Mouse (Mus musculus): ENCODE data around the gene Plcd3. TPM values are rescaled to one million over a fixed set of nuclear protein-coding genes. Genes with fewer than 3 reads are reported as not detected.
A peak's percentile ranks its signal among the peaks of the same experiment; 100 is the strongest.

The Plcd3 gene
- total RNA-seq, 2 experiments from 2014 or later, result not detected

- 0 out of 2 replicates have a peak, but pooled peaks have one; percentile 4 for ATAC-seq (replicated peaks; ENCODE audit: low FRiP score, low TSS enrichment, poor library complexity, severe bottlenecking)
These were observed 526 bp upstream of the Plcd3 start for GRCm38 (mm10) chr11:103101866-103102501.

- ATAC-seq (replicated peaks; ENCODE audit: low FRiP score, low TSS enrichment, poor library complexity, severe bottlenecking), result no peak
These were observed 1.1 kb downstream of the Plcd3 start for GRCm38 (mm10) chr11:103100361-103100760.

GRCm38 (mm10) chr11:103099352-103099940 is 2.0 kb downstream of the Plcd3 start:
- no peak for ATAC-seq (replicated peaks; ENCODE audit: low FRiP score, low TSS enrichment, poor library complexity, severe bottlenecking)

GRCm38 (mm10) chr11:103098531-103099190 is 2.8 kb downstream of the Plcd3 start:
- ATAC-seq (replicated peaks; ENCODE audit: low FRiP score, low TSS enrichment, poor library complexity, severe bottlenecking), result no peak

- no peak for ATAC-seq (replicated peaks; ENCODE audit: low FRiP score, low TSS enrichment, poor library complexity, severe bottlenecking)
These were observed 4.2 kb downstream of the Plcd3 start for GRCm38 (mm10) chr11:103096979-103097894.

GRCm38 (mm10) chr11:103095801-103096200 is 5.7 kb downstream of the Plcd3 start:
- no peak for ATAC-seq (replicated peaks; ENCODE audit: low FRiP score, low TSS enrichment, poor library complexity, severe bottlenecking)

- no peak for ATAC-seq (replicated peaks; ENCODE audit: low FRiP score, low TSS enrichment, poor library complexity, severe bottlenecking)
These were observed 6.3 kb downstream of the Plcd3 start for GRCm38 (mm10) chr11:103095107-103095670.

- ATAC-seq (replicated peaks; ENCODE audit: low FRiP score, low TSS enrichment, poor library complexity, severe bottlenecking), result peak; percentile 23; the same call in 1 of the 2 replicates
These were observed 7.3 kb downstream of the Plcd3 start for GRCm38 (mm10) chr11:103093862-103094833.

- peak; percentile 29 for ATAC-seq (replicated peaks; ENCODE audit: low FRiP score, low TSS enrichment, poor library complexity, severe bottlenecking)
These were observed 8.2 kb downstream of the Plcd3 start for GRCm38 (mm10) chr11:103093306-103093705.

GRCm38 (mm10) chr11:103081631-103082030 is 19.8 kb downstream of the Plcd3 start:
- ATAC-seq (replicated peaks; ENCODE audit: low FRiP score, low TSS enrichment, poor library complexity, severe bottlenecking), result no peak

- peak; percentile 27; the same call in 1 of the 2 replicates for ATAC-seq (replicated peaks; ENCODE audit: low FRiP score, low TSS enrichment, poor library complexity, severe bottlenecking)
These were observed 21.0 kb downstream of the Plcd3 start for GRCm38 (mm10) chr11:103080323-103081091.

- no peak for ATAC-seq (replicated peaks; ENCODE audit: low FRiP score, low TSS enrichment, poor library complexity, severe bottlenecking)
These were observed 23.3 kb downstream of the Plcd3 start for GRCm38 (mm10) chr11:103078131-103078530.

GRCm38 (mm10) chr11:103076581-103076980 is 24.9 kb downstream of the Plcd3 start:
- ATAC-seq (replicated peaks; ENCODE audit: low FRiP score, low TSS enrichment, poor library complexity, severe bottlenecking), result no peak

- peak; percentile 48 for ATAC-seq (replicated peaks; ENCODE audit: low FRiP score, low TSS enrichment, poor library complexity, severe bottlenecking)
These were observed 25.4 kb downstream of the Plcd3 start for GRCm38 (mm10) chr11:103076010-103076409.

GRCm38 (mm10) chr11:103074796-103075323 is 26.6 kb downstream of the Plcd3 start:
- ATAC-seq (replicated peaks; ENCODE audit: low FRiP score, low TSS enrichment, poor library complexity, severe bottlenecking), result no peak

- no peak for ATAC-seq (replicated peaks; ENCODE audit: low FRiP score, low TSS enrichment, poor library complexity, severe bottlenecking)
These were observed 27.3 kb downstream of the Plcd3 start for GRCm38 (mm10) chr11:103074121-103074650.

- ATAC-seq (replicated peaks; ENCODE audit: low FRiP score, low TSS enrichment, poor library complexity, severe bottlenecking), result no peak
These were observed 27.8 kb downstream of the Plcd3 start for GRCm38 (mm10) chr11:103073671-103074070.
